Mouse (Mus musculus): ENCODE data around the gene Kmt2c. TPM values are rescaled to one million over a fixed set of nuclear protein-coding genes. Genes with fewer than 3 reads are reported as not detected.

Gene Kmt2c
- 13.6 and 16.6 TPM in 2 replicates for polyA plus RNA-seq (2015; fragmentation: Nextera tagmentation; extraction: Ambion mirVana)

DNA sequence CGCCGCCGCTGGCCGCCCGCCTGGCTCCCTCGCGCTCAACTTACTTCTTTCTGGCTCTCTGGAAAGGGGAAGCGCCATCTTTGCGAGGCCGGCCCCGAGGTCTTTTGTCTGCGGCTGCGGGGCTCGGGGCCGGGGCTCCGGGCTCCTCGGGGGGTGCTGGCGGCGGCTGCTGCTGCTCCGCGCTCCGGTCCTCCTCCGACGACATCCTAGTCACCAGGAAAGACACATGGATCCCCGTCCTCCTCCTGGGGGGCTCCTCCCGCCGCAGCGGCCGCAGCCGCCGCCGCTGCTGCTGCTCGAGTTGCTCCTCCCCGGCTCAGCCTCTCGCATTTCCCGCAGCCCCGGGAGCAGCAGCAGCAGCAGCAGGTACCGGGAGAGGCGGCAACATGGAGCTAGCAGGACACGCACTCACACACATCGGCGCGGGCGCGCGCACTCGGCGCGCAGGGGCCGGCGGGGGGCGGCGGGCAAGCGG, at the start of gene Kmt2c:
Gene Kmt2c, minus strand, starts transcription at position 438 of the 475 bp plus-strand sequence.
- H3K9me3 ChIP-seq (replicated peaks), result no peaks in the 10 kb centered on the region
- H3K4me1 ChIP-seq, result peaks cover 15% of the 10 kb centered on the region
- H3K27ac ChIP-seq (replicated peaks), result peak within 1 kb of the TSS; percentile 100
- no peaks in the 10 kb centered on the region for H3K36me3 ChIP-seq
- H3K27me3 ChIP-seq, result no peaks in the 10 kb centered on the region
- peak; percentile 3; the same call in 1 of the 2 replicates for ATAC-seq (ENCODE audit: insufficient number of reproducible peaks, low FRiP score, low TSS enrichment, low read depth)
- peak within 1 kb of the TSS; percentile 68 for H3K4me2 ChIP-seq (replicated peaks)
- under 1% methylated on average over 45 of the region's 54 CpGs for whole genome bisulfite sequencing
- peak within 1 kb of the TSS; percentile 98 for H3K4me3 ChIP-seq (replicated peaks)
- H3K9ac ChIP-seq, result peak within 1 kb of the TSS; percentile 80

DNA sequence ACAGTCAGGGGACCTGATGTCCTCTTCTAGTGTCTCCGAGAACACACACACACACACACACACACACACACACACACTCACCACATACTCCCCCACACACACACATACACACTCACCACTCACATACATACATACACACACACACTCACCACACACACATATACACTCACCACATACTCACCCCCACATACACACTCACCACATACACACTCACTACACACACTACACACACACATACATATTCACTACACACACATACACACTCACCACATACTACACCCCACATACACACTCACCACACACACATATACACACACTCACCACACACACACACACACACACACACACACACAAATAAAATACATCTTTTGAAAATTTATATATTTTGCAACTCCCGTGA, 48.3 kb upstream of the Kmt2c start:
- no peaks in the 10 kb centered on the region for H3K36me3 ChIP-seq
- no peak overlapping the region for H3K27ac ChIP-seq (replicated peaks)
- H3K9ac ChIP-seq, result no peak overlapping the region
- H3K4me2 ChIP-seq (replicated peaks), result no peak overlapping the region
- no peaks in the 10 kb centered on the region; the same call in 1 of the 2 replicates for H3K4me1 ChIP-seq
- ATAC-seq (ENCODE audit: insufficient number of reproducible peaks, low FRiP score, low TSS enrichment, low read depth), result no peak
- H3K4me3 ChIP-seq (replicated peaks), result no peak overlapping the region
- no peaks in the 10 kb centered on the region for H3K9me3 ChIP-seq (replicated peaks)
- H3K27me3 ChIP-seq, result no peaks in the 10 kb centered on the region
- WGBS, result 99% methylated on average over 2 of the region's 2 CpGs

DNA sequence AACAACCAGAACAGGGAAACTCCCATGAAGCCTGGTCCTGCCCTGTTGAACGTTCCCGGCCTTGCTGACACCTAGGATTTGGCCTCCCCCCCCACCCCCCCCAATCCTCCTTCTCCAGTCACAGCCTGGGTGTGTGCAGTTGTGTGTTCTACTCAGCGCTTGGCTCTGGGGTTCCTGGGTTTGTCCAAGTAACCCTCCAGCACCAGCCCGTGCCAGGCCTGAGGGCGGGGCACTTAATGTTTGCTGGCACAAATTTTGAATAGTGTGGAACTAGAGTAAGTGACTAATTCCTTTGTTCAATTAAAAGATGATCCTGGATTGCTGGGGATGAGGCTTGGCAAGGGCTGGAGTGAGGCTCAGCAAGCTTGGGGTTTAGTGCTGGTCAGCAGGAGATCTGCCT, 46.0 kb upstream of the Kmt2c start:
- ATAC-seq (ENCODE audit: insufficient number of reproducible peaks, low FRiP score, low TSS enrichment, low read depth), result peak; percentile 48; the same call in 1 of the 2 replicates
- Histone ChIP-seq H3K4me3 (replicated peaks) (no peak overlapping the region), H3K36me3 (no peaks in the 10 kb centered on the region), H3K9me3 (replicated peaks) (no peaks in the 10 kb centered on the region), H3K4me2 (replicated peaks) (no peak overlapping the region), H3K4me1 (no peaks in the 10 kb centered on the region; the same call in 1 of the 2 replicates), H3K27ac (replicated peaks) (peak overlapping the region; percentile 48), H3K27me3 (no peaks in the 10 kb centered on the region), H3K9ac (no peak overlapping the region)
- WGBS, result 78% methylated on average over 5 of the region's 5 CpGs

DNA sequence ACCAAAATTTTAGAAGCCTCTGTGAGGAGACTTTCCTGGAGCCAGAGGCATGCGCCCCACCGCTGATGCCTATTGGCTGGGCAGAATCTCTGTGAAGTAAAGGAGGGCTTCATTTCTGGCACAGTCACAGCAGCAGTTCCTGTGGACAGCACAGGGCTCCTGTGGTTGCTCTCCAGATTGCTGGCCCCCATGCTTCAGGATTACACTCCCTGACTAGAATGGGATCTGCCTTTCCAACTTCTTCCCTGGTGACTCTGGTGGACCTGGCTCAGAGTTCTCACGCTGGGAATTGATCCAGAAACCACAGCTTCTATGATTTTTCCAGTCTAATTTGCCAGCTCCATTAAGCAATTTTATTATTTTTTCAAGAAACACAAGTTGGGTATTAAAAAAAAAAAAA, 45.5 kb upstream of the Kmt2c start:
- Histone ChIP-seq H3K9ac (no peak overlapping the region), H3K9me3 (replicated peaks) (no peaks in the 10 kb centered on the region), H3K4me3 (replicated peaks) (no peak overlapping the region), H3K4me2 (replicated peaks) (no peak overlapping the region), H3K36me3 (no peaks in the 10 kb centered on the region), H3K4me1 (no peaks in the 10 kb centered on the region; the same call in 1 of the 2 replicates), H3K27ac (replicated peaks) (no peak overlapping the region; the same call in 1 of the 2 replicates), H3K27me3 (no peaks in the 10 kb centered on the region)
- peak; percentile 78; the same call in 1 of the 2 replicates for ATAC-seq (ENCODE audit: insufficient number of reproducible peaks, low FRiP score, low TSS enrichment, low read depth)
- WGBS, result 75% methylated on average over 3 of the region's 3 CpGs

DNA sequence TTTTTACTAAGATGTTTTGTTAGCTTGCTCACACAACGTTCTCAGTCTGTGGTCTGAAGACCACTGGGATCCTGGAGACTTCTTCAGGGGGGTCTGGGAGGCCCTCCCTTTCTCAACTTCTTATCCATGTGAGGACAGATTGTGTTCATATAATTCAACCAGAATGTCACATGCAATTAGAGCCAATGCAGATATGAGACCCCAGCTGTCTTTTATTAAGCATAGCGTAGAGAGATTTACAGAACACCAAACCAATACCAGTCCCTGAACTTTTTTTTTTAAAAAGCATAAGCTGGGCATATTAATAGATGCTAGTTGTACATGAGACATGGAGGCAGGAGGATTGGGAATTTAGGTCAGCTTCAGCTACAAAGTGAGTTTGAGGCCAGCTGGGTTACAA, 43.1 kb upstream of the Kmt2c start:
- Histone ChIP-seq H3K4me3 (replicated peaks) (no peak overlapping the region), H3K36me3 (no peaks in the 10 kb centered on the region), H3K9me3 (replicated peaks) (no peaks in the 10 kb centered on the region; the same call in 1 of the 2 replicates), H3K4me1 (no peaks in the 10 kb centered on the region; the same call in 1 of the 2 replicates), H3K4me2 (replicated peaks) (no peak overlapping the region), H3K27me3 (no peaks in the 10 kb centered on the region), H3K9ac (no peak overlapping the region), H3K27ac (replicated peaks) (no peak overlapping the region)
- WGBS, result 21% methylated on average over 2 of the region's 2 CpGs
- ATAC-seq (ENCODE audit: insufficient number of reproducible peaks, low FRiP score, low TSS enrichment, low read depth), result no peak

DNA sequence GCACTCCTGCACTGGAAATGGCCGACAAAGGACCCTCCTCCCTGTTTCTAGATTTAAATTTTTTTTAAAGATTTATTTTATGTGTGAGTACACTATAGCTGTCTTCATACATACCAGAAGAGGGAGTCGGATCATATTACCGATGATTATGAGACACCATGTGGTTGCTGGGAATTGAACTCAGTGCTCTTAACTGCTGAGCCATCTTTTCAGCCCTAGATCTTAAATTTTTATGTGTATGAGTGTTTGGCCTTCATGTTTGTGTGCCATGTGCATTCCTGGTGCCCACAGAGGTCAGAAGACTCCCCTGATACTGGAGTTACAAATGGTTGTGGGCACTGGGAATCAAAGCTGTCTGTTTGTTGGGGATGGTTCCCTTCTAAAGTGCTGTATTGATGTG, 42.3 kb upstream of the Kmt2c start:
- H3K9ac ChIP-seq, result no peak overlapping the region
- H3K4me2 ChIP-seq (replicated peaks), result no peak overlapping the region
- H3K27ac ChIP-seq (replicated peaks), result no peak overlapping the region
- H3K9me3 ChIP-seq (replicated peaks), result no peaks in the 10 kb centered on the region; the same call in 1 of the 2 replicates
- WGBS, result 51% methylated on average over 3 of the region's 3 CpGs
- no peaks in the 10 kb centered on the region for H3K36me3 ChIP-seq
- H3K4me1 ChIP-seq, result no peaks in the 10 kb centered on the region; the same call in 1 of the 2 replicates
- H3K27me3 ChIP-seq, result no peaks in the 10 kb centered on the region
- ATAC-seq (ENCODE audit: insufficient number of reproducible peaks, low FRiP score, low TSS enrichment, low read depth), result no peak
- H3K4me3 ChIP-seq (replicated peaks), result no peak overlapping the region

DNA sequence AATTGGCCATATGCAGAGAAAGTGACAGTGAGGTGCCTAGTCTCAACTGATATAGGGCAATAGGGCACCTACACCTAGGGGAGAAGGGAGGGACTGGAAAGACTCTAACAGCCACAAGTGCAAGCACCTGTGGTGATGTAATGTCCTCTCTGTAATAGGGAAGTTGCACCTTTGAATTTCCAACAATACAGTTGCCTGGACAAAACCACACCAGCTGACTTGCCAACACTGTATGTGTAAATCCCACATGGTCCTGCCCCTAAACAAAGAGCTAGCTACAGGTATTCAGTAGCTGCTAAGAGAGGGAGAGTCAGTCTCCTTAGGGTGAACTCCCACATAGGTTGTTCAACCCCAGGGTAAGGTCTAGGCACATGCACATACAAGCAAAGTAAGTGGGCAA, 41.8 kb upstream of the Kmt2c start:
- H3K36me3 ChIP-seq, result no peaks in the 10 kb centered on the region
- no peaks in the 10 kb centered on the region; the same call in 1 of the 2 replicates for H3K9me3 ChIP-seq (replicated peaks)
- H3K27ac ChIP-seq (replicated peaks), result no peak overlapping the region
- no peak for ATAC-seq (ENCODE audit: insufficient number of reproducible peaks, low FRiP score, low TSS enrichment, low read depth)
- no peaks in the 10 kb centered on the region for H3K27me3 ChIP-seq
- no peak overlapping the region for H3K4me2 ChIP-seq (replicated peaks)
- no peaks in the 10 kb centered on the region; the same call in 1 of the 2 replicates for H3K4me1 ChIP-seq
- H3K4me3 ChIP-seq (replicated peaks), result no peak overlapping the region
- no peak overlapping the region for H3K9ac ChIP-seq

DNA sequence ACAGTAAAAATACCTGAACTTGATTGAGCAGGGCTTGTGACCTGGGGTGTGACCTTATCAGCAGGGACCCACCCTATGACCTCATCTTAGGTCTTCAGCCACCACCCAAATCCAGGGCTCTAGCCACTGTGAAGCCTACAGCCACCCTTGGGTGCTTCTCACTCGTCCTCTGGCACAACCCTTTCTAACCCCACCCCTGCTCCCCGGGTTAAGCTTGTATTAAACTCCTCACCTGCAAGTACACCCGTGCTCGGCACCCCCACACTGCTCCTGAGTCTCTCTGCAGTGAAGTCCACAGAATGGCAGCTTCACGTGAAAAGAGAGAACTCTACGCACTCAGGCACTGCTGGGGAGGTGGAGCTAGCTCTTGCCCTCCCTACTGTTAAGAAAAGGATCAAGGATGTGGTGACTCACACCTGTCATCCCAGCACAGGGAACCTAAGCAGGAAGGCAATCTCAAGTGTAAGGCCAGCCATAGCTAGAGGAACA, 38.4 kb upstream of the Kmt2c start:
- H3K27me3 ChIP-seq, result no peaks in the 10 kb centered on the region
- H3K4me2 ChIP-seq (replicated peaks), result no peak overlapping the region
- no peak for ATAC-seq (ENCODE audit: insufficient number of reproducible peaks, low FRiP score, low TSS enrichment, low read depth)
- no peak overlapping the region for H3K4me3 ChIP-seq (replicated peaks)
- no peak overlapping the region for H3K9ac ChIP-seq
- no peaks in the 10 kb centered on the region for H3K4me1 ChIP-seq
- WGBS, result 39% methylated on average over 6 of the region's 6 CpGs
- H3K36me3 ChIP-seq, result no peaks in the 10 kb centered on the region
- H3K9me3 ChIP-seq (replicated peaks), result no peaks in the 10 kb centered on the region; the same call in 1 of the 2 replicates
- no peak overlapping the region for H3K27ac ChIP-seq (replicated peaks)

DNA sequence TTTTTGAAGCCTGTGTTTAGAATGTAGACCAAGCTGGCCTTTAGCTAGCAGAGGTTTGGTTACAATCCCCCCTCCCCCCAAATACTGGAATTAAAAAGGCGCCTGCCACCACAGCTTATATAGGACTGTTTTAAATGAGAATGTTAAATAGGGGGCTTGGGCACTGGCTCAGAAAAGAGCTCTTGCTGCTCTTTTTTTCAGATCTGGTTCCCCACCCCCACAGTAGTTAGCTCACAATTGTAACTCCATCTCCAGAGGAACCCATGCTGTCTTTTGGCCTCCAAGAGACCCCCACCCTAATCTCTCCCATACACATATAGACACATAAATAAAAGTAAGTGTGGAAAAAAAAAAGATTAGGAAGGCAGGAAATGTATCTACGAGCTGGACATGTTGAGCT, 37.9 kb upstream of the Kmt2c start:
- Histone ChIP-seq H3K4me3 (replicated peaks) (no peak overlapping the region), H3K9me3 (replicated peaks) (no peaks in the 10 kb centered on the region; the same call in 1 of the 2 replicates), H3K27ac (replicated peaks) (no peak overlapping the region), H3K4me1 (no peaks in the 10 kb centered on the region), H3K36me3 (no peaks in the 10 kb centered on the region), H3K9ac (no peak overlapping the region), H3K27me3 (no peaks in the 10 kb centered on the region), H3K4me2 (replicated peaks) (no peak overlapping the region)
- 65% methylated on average over 2 of the region's 2 CpGs for WGBS
- ATAC-seq (ENCODE audit: insufficient number of reproducible peaks, low FRiP score, low TSS enrichment, low read depth), result no peak

DNA sequence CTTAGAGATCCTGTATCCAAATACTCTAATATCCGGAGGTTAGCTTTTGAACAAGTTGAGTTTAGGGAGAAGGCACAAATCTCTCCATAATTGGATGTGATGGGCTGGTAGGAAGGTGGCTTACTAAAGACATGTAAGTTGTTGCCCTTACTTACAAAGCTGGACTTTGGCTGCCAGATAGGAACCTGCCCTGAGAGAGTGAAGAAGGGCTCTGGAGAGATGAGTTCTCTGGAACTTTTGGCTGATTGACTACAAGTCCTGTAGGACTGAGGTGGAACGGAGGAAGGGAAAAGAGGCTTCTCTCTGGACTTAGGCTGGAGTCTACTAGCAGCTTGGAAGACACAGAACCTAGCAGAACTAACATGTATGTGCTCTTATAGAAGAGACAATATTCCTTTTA, 37.0 kb upstream of the Kmt2c start:
- Histone ChIP-seq H3K4me2 (replicated peaks) (no peak overlapping the region), H3K4me1 (no peaks in the 10 kb centered on the region), H3K27ac (replicated peaks) (no peak overlapping the region), H3K36me3 (no peaks in the 10 kb centered on the region), H3K9ac (no peak overlapping the region), H3K4me3 (replicated peaks) (no peak overlapping the region), H3K9me3 (replicated peaks) (no peaks in the 10 kb centered on the region; the same call in 1 of the 2 replicates), H3K27me3 (no peaks in the 10 kb centered on the region)
- WGBS, result 88% methylated on average over 2 of the region's 2 CpGs
- no peak for ATAC-seq (ENCODE audit: insufficient number of reproducible peaks, low FRiP score, low TSS enrichment, low read depth)

DNA sequence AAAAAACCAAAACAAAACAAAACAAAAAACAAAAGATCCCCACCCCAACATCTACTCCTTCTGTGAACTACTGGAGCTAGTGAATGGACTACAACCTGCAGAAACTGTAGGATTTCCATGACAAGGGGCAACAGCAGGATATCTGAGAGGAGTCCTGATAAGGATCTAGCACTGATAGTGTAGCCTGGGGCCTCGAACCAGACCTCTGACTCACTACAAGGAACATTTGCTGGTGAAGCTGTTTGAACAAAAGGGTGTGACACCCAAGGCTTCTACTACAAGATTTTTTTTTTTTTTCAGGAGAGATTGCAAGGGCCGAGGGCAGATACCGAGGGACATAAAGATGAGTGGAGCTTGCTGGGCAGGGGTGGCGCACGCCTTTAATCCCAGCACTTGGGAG, 34.7 kb upstream of the Kmt2c start:
- H3K4me3 ChIP-seq (replicated peaks), result no peak overlapping the region
- WGBS, result 80% methylated on average over 5 of the region's 5 CpGs
- H3K9ac ChIP-seq, result no peak overlapping the region
- ATAC-seq (ENCODE audit: insufficient number of reproducible peaks, low FRiP score, low TSS enrichment, low read depth), result no peak
- H3K4me1 ChIP-seq, result peaks cover 5% of the 10 kb centered on the region; the same call in 1 of the 2 replicates
- H3K9me3 ChIP-seq (replicated peaks), result no peaks in the 10 kb centered on the region; the same call in 1 of the 2 replicates
- H3K27ac ChIP-seq (replicated peaks), result no peak overlapping the region
- H3K36me3 ChIP-seq, result no peaks in the 10 kb centered on the region
- H3K27me3 ChIP-seq, result no peaks in the 10 kb centered on the region
- H3K4me2 ChIP-seq (replicated peaks), result no peak overlapping the region
